Mouse (Mus musculus): Measurements from ENCODE around the gene Pmfbp1. TPM values are rescaled to one million over a fixed set of nuclear protein-coding genes. Genes with fewer than 3 reads are reported as not detected.
"Not testable (repeated sequence)": the region's sequence is repeated elsewhere in the genome, so short reads cannot be mapped to it uniquely, and the experiment has no call there.

The Pmfbp1 gene
- not detected in 2 replicates for polyA plus RNA-seq (2012; rRNA removed)

GRCm38 (mm10) chr8:109493727-109494126 lies at the start of gene Pmfbp1:
TSS of gene Pmfbp1 (plus strand) at chr8:109494027.
- DNase-seq (ENCODE audit: low read depth, low spot score): no peak
- 92% methylated on average over 6 of the region's 6 CpGs for WGBS

GRCm38 (mm10) chr8:109446896-109447295 lies 46.9 kb upstream of the Pmfbp1 start:
- WGBS: 25% methylated on average over 7 of the region's 7 CpGs
- DNase-seq (ENCODE audit: low read depth, low spot score): not testable (repeated sequence)

- WGBS: 70% methylated on average over 7 of the region's 7 CpGs
- no peak for DNase-seq (ENCODE audit: low read depth, low spot score)
Observed at GRCm38 (mm10) chr8:109451000-109451399, 42.8 kb upstream of the Pmfbp1 start.

- DNase-seq (ENCODE audit: low read depth, low spot score): no peak
- 25% methylated on average over 2 of the region's 2 CpGs for WGBS
Observed at GRCm38 (mm10) chr8:109455113-109455512, 38.7 kb upstream of the Pmfbp1 start.

- DNase-seq (ENCODE audit: low read depth, low spot score): no peak
Observed at GRCm38 (mm10) chr8:109457387-109457786, 36.4 kb upstream of the Pmfbp1 start.

GRCm38 (mm10) chr8:109458580-109458979 lies 35.2 kb upstream of the Pmfbp1 start:
- no peak for DNase-seq (ENCODE audit: low read depth, low spot score)
- WGBS: 71% methylated on average over 12 of the region's 12 CpGs

More at GRCm38 (mm10) chr8:109457387-109457786, 36.4 kb upstream of the Pmfbp1 start:
- WGBS: 84% methylated on average over 8 of the region's 8 CpGs

- WGBS: 14% methylated on average over 2 of the region's 2 CpGs
- no peak for DNase-seq (ENCODE audit: low read depth, low spot score)
Observed at GRCm38 (mm10) chr8:109463075-109463474, 30.8 kb upstream of the Pmfbp1 start.

- 18% methylated on average over 13 of the region's 13 CpGs for WGBS
- no peak for DNase-seq (ENCODE audit: low read depth, low spot score)
Observed at GRCm38 (mm10) chr8:109463677-109464313, 30.0 kb upstream of the Pmfbp1 start.

- no peak for DNase-seq (ENCODE audit: low read depth, low spot score)
- 25% methylated on average over 15 of the region's 15 CpGs for WGBS
Observed at GRCm38 (mm10) chr8:109464451-109464891, 29.4 kb upstream of the Pmfbp1 start.

- DNase-seq (ENCODE audit: low read depth, low spot score): no peak
- WGBS: 71% methylated on average over 3 of the region's 3 CpGs
Observed at GRCm38 (mm10) chr8:109465056-109465455, 28.8 kb upstream of the Pmfbp1 start.

GRCm38 (mm10) chr8:109465761-109466160 lies 28.1 kb upstream of the Pmfbp1 start:
- no peak for DNase-seq (ENCODE audit: low read depth, low spot score)
- WGBS: 64% methylated on average over 3 of the region's 3 CpGs

GRCm38 (mm10) chr8:109467516-109467915 lies 26.3 kb upstream of the Pmfbp1 start:
- 30% methylated on average over 5 of the region's 5 CpGs for WGBS
- no peak for DNase-seq (ENCODE audit: low read depth, low spot score)

GRCm38 (mm10) chr8:109468112-109468511 lies 25.7 kb upstream of the Pmfbp1 start:
- 80% methylated on average over 11 of the region's 11 CpGs for WGBS
- no peak for DNase-seq (ENCODE audit: low read depth, low spot score)

- 65% methylated on average over 6 of the region's 6 CpGs for WGBS
- DNase-seq (ENCODE audit: low read depth, low spot score): no peak
Observed at GRCm38 (mm10) chr8:109471876-109472275, 22.0 kb upstream of the Pmfbp1 start.

GRCm38 (mm10) chr8:109472400-109472799 lies 21.4 kb upstream of the Pmfbp1 start:
- no peak for DNase-seq (ENCODE audit: low read depth, low spot score)
- WGBS: 69% methylated on average over 8 of the region's 8 CpGs

- WGBS: 59% methylated on average over 14 of the region's 14 CpGs
- no peak for DNase-seq (ENCODE audit: low read depth, low spot score)
Observed at GRCm38 (mm10) chr8:109474442-109475121, 19.2 kb upstream of the Pmfbp1 start.

- 72% methylated on average over 4 of the region's 4 CpGs for WGBS
- DNase-seq (ENCODE audit: low read depth, low spot score): no peak
Observed at GRCm38 (mm10) chr8:109475436-109475835, 18.4 kb upstream of the Pmfbp1 start.

GRCm38 (mm10) chr8:109478586-109478985 lies 15.2 kb upstream of the Pmfbp1 start:
- no peak for DNase-seq (ENCODE audit: low read depth, low spot score)
- WGBS: 57% methylated on average over 6 of the region's 6 CpGs

- WGBS: 76% methylated on average over 11 of the region's 11 CpGs
Observed at GRCm38 (mm10) chr8:109484741-109485140, 9.1 kb upstream of the Pmfbp1 start.

GRCm38 (mm10) chr8:109485530-109485929 lies 8.3 kb upstream of the Pmfbp1 start:
- DNase-seq (ENCODE audit: low read depth, low spot score): no peak
- 26% methylated on average over 6 of the region's 6 CpGs for WGBS

More at GRCm38 (mm10) chr8:109484741-109485140, 9.1 kb upstream of the Pmfbp1 start:
- no peak for DNase-seq (ENCODE audit: low read depth, low spot score)

GRCm38 (mm10) chr8:109492785-109493184 lies 1.0 kb upstream of the Pmfbp1 start:
- 83% methylated on average over 6 of the region's 6 CpGs for WGBS
- DNase-seq (ENCODE audit: low read depth, low spot score): no peak

Data from large intestine, adult 2 months (tissue).